Mouse (Mus musculus) spleen, adult 2 months (tissue): Measurements from ENCODE around the gene Osm. TPM values are rescaled to one million over a fixed set of nuclear protein-coding genes. Genes with fewer than 3 reads are reported as not detected.

ENCODE experiments used
- DNase-seq, 2 experiments: peaks; one replicate each; pipeline versions ENCODE4 v3.0.0 to v3.0.0-alpha.2; 2012 to 2021; ENCODE audit warnings: low spot score in 2 of 2, low read depth in 1 of 2
- H3K27ac ChIP-seq: fragments of 200-500 bp; 2 replicates; pipeline ENCODE4 v1.5.1; 2012; ENCODE audit warnings: low read length, inconsistent platforms; ENCODE audit not compliant: insufficient read depth
- H3K27me3 ChIP-seq: fragments of 200-500 bp; 2 replicates; pipeline ENCODE4 v1.6.1; 2012; ENCODE audit warnings: mild to moderate bottlenecking, moderate library complexity, low read length, inconsistent platforms; ENCODE audit not compliant: control insufficient read depth, insufficient read depth
- H3K36me3 ChIP-seq: fragments of 200-500 bp; 2 replicates; pipeline ENCODE4 v1.6.1; 2012; ENCODE audit warnings: mild to moderate bottlenecking, low read length, inconsistent platforms; ENCODE audit not compliant: control insufficient read depth, insufficient read depth
- H3K4me1 ChIP-seq: fragments of 200-500 bp; 2 replicates; pipeline ENCODE4 v1.6.1; 2011; ENCODE audit warnings: inconsistent platforms; ENCODE audit not compliant: control insufficient read depth, insufficient read depth, insufficient read length
- H3K4me3 ChIP-seq: fragments of 200-500 bp; 2 replicates; pipeline ENCODE4 v1.5.1; 2011; ENCODE audit warnings: mild to moderate bottlenecking, inconsistent platforms; ENCODE audit not compliant: insufficient read depth, insufficient read length; ENCODE audit errors: extremely low read depth
- CTCF ChIP-seq: fragments of 200-500 bp; IDR thresholded peaks from 2 replicates; pipeline ENCODE4 v1.5.1; 2011; ENCODE audit warnings: mild to moderate bottlenecking, inconsistent platforms; ENCODE audit not compliant: insufficient read depth, insufficient read length, insufficient replicate concordance; ENCODE audit errors: extremely low read depth
- POLR2A ChIP-seq: fragments of 200-500 bp; IDR thresholded peaks from 2 replicates; pipeline ENCODE4 v1.6.1; 2011; ENCODE audit warnings: low read depth, low read length, inconsistent platforms
- WGBS: fragments of 180-500 bp; shearing (Covaris S2); methylation state at CpG from one replicate; pipeline ENCODE4 v1.1.7; 2018; 5-methylcytosine and 5-hydroxymethylcytosine counted together
- polyA plus RNA-seq: library from polyadenylated mRNA; depleted of rRNA; stranded (reverse); fragments of >200 nt; gene quantifications from 2 replicates; pipeline ENCODE4 v1.2.3, GENCODE M21; 2012

The Osm gene
- polyA plus RNA-seq, 1 experiment, result 3.3 TPM

DNA sequence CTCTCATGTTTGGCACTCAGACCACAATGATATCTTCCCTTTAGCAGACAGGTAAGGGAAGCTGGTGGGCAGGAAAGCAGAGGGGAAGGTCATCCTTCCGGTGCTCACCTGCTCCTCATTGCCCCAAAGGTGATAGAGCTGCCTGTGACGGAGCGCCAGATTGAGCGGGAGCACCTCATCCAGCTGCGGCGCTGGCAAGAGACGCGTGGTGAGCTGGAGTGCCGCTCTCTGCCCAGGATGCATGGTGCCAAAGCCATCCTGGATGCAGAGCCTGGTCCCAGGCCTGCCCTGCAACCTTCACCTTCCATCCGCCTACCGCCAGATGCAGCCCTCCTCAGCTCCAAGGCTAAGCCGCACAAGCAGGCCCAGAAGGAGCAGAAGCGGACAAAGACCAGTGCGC, 21.6 kb upstream of the Osm start:
- Histone ChIP-seq H3K36me3 (peaks cover 35% of the 10 kb centered on the region), H3K27ac (no peak overlapping the region), H3K4me1 (peaks cover 5% of the 10 kb centered on the region; the same call in 1 of the 2 replicates), H3K4me3 (no peak overlapping the region), H3K27me3 (no peaks in the 10 kb centered on the region)
- WGBS, result 94% methylated on average over 14 of the region's 14 CpGs
- DNase-seq, result no peak
- TF ChIP-seq POLR2A (no peak), CTCF (no peak)

DNA sequence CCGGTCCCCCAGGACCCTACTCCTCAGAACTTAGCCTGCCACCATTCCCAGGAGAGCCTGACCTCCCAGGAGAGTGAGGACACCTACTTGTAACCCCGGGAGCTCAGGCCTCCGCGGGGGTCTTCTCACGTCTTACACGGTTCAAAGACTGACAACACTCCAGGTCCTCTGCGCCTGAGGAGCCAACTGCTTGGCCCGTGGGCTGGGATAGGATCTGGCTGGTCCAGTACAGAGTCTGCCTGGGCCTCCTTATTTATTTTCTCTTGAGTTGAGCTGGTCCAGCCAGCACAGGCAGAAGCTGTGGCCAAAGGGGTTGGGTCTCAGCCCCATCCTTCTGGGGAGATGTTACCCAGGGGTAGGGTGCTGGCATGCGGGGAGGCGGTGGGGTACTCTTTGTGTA, 21.2 kb upstream of the Osm start:
- Histone ChIP-seq H3K36me3 (peaks cover 35% of the 10 kb centered on the region), H3K27ac (no peak overlapping the region), H3K27me3 (no peaks in the 10 kb centered on the region), H3K4me1 (peaks cover 5% of the 10 kb centered on the region; the same call in 1 of the 2 replicates), H3K4me3 (no peak overlapping the region)
- DNase-seq, result no peak
- TF ChIP-seq POLR2A (no peak), CTCF (no peak)
- WGBS, result 93% methylated on average over 10 of the region's 10 CpGs

DNA sequence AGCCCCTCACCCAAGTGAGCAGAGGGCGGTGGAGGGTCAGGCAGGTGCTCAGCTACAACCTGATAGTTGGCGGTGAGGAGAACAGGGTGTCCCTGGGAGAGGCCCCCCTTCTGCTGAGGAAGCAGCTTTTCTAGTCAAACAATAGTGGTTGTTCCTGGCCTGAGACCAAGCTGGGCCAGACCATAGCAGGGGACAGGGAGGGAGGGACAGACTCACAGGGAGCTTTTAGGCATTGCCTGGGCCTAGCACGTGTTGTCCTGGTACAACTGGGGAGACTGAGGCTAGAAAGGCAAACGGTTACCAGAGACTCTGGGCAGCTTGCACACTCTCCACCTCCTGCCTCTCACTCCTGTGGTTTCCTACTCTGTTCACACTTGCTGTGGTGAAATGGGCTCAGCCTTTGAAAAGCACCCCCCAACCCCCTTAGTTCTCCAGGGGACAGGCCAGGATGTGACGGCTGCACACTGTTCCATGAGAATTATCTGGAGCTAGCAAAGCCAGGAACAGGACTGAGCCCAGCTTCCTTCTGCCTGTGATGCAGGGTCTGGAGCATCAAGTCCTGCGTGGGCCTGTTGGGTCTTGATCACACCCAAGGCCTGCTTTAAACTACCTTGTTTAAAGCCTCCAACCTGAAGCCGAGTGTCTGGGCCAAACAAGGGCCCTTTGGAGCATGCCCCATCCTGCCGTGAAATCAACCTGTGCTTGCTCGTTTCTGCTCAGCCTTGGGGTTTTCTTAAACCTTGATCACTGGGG, 19.8 kb upstream of the Osm start:
- Histone ChIP-seq H3K4me1 (peaks cover 8% of the 10 kb centered on the region; the same call in 1 of the 2 replicates), H3K27me3 (no peaks in the 10 kb centered on the region), H3K36me3 (peaks cover 30% of the 10 kb centered on the region), H3K4me3 (no peak overlapping the region), H3K27ac (no peak overlapping the region)
- WGBS, result 70% methylated on average over 9 of the region's 9 CpGs
- TF ChIP-seq CTCF (no peak), POLR2A (no peak)
- DNase-seq, result no peak

DNA sequence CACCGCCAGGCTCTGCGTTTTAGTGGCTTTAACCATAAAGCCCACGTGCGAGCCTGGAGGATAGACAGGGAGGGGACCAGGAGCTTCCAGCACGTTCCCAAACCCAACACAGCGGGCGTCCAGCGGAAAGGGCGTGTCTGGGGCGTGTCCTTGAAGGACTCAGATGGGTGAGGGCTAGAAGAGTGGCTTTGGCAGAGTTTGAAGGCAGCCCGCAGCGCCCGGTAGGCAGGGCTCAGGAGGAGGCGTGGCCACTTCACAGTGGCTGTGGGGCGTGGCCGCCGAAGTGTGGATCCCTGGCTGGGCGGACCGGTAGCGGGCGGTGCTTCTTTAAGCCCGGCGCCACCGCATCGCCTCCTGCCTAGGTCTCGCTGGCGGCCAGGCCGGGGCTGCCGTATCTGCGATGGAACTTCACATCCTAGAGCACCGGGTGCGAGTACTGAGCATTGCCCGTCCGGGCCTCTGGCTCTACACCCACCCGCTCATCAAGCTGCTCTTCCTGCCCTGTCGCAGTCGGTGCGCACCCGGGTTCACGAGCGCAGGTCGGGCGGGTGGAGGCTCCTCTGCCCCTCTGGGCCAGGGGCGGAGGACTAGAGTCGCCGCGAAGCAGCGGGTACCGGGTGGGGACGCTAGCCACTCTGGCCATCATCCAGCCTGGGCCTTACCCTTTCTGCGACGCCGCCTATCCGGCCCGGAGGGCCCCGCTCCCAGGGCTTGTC, 18.1 kb upstream of the Osm start, which contains the start of gene Castor1:
TSS of gene Castor1 (plus strand) at position 312 of the 716 bp plus-strand sequence.
- WGBS, result 4% methylated on average over 56 of the region's 56 CpGs
- Histone ChIP-seq H3K4me1 (peaks cover 8% of the 10 kb centered on the region), H3K4me3 (peak within 1 kb of the TSS; percentile 62), H3K27ac (peak within 1 kb of the TSS; percentile 54), H3K27me3 (no peaks in the 10 kb centered on the region), H3K36me3 (peaks cover 21% of the 10 kb centered on the region)
- TF ChIP-seq CTCF (no peak), POLR2A (no peak)
- peak; percentile 65 to 87 for DNase-seq

DNA sequence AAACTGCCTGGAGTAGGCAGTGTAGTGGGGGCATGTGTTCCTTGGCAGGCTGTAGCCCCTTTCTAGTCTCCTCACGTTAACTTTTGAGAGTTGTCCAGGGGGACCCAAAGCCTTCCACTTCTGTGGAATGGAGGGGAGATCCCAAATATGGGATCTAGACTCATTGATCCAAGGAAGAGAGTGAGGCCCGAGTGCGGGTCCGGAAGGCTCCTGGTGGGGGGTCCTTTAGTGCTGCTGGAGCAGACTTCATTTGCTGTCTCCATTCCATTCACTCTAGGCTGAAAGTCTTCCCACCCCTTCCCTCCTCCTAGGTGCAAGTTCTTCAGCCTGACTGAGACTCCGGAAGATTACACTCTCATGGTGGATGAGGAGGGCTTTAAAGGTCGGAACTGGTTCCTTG, 17.6 kb upstream of the Osm start:
- Histone ChIP-seq H3K4me3 (peak overlapping the region; percentile 62), H3K36me3 (peaks cover 16% of the 10 kb centered on the region), H3K27ac (no peak overlapping the region), H3K4me1 (peaks cover 8% of the 10 kb centered on the region), H3K27me3 (no peaks in the 10 kb centered on the region)
- no peak for DNase-seq
- WGBS, result 37% methylated on average over 6 of the region's 6 CpGs
- no peak for TF ChIP-seq CTCF
- no peak for TF ChIP-seq POLR2A

DNA sequence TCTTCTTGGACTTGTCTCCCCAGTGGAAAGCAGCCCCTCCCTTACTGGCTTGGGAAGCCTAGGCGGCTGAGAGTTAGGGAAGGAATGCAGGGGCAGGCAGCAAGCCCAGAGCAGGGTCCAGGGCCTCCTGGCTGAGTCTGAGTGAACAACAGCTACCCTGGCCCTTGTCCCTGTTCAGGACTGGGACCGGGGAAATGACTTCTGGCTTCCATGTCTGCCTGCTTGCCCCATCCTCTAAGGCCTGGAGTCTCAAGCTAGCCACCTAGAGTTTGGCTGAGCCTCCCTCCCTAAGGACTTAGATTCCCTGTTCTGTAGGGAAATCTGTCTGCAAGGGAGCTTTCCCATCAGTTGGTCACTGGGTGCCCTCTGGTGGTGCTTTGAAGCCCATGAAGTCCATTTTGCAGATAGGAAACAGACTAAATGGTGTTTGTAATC, 16.9 kb upstream of the Osm start:
- Histone ChIP-seq H3K27ac (no peak overlapping the region), H3K27me3 (no peaks in the 10 kb centered on the region), H3K36me3 (peaks cover 10% of the 10 kb centered on the region), H3K4me1 (peaks cover 8% of the 10 kb centered on the region), H3K4me3 (no peak overlapping the region)
- 48% methylated on average over 2 of the region's 2 CpGs for WGBS
- peak in 1 of 2 experiments; percentile 59 for DNase-seq
- TF ChIP-seq POLR2A (no peak), CTCF (peak; percentile 67; the same call in 1 of the 2 replicates)
